Mouse (Mus musculus) stomach, postnatal 0 days (tissue): ENCODE data around the gene Timm8b.

Source experiments
- CTCF ChIP-seq: IDR thresholded peaks from 2 replicates; pipeline ENCODE4 v1.5.1; 2016; ENCODE audit warnings: antibody characterized with exemption, low read depth, mild to moderate bottlenecking, moderate library complexity
- EP300 ChIP-seq: optimal IDR thresholded peaks from 2 replicates; pipeline ENCODE3; 2016; ENCODE audit warnings: antibody characterized with exemption

DNA sequence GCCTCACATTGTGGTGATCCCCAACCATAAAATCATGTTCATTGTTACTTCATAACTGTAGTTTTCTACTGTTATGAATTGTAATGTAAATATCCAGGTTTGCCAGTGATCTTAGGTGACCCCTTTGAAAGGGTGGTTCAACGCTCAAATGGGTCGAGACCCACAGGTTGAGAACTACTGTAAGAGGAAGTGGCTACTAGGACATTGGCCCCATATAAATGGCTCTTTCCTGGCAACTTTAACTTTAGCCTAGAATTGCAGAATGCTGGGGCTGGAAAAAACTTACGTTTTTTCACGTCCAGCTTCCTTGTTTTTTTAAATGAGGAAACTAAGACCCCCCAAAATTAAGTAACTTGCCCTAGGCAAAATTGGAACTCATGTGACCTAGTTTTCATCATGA is 36.3 kb upstream of the Timm8b start:
- no peak for TF ChIP-seq CTCF
- no peak for TF ChIP-seq EP300
